Mouse (Mus musculus): ENCODE measurements around the gene Ddx19a. TPM values are rescaled to one million over a fixed set of nuclear protein-coding genes. Genes with fewer than 3 reads are reported as not detected.

Gene Ddx19a
- total and polyA plus RNA-seq, 3 experiments, result 23.1 to 107 (median 28.8) TPM

DNA sequence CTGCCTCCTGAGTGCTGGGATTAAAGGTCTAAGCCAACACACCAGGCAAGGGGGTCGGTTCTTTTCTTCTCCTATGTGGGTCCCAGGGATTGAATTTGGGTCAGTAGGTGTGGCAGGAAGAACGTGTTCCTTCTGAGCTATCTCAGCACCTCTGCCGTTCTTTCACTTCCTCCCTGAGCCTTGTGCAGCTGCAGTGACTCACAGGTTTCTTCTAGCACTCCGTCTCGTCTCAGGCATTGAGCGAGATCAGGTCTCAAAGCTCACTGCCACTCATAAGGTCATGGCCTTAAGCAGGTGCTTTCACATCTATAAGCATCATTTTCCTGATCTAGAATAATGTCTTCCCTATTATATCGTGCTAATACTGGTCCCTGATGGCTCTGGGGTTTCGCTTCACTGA is 42.8 kb downstream of the Ddx19a start (continued):
- TF ChIP-seq IRF4 (IDR thresholded peaks at IDR 0.05; ENCODE audit: low read depth, low read length) (peak; percentile 98), SIN3A (IDR thresholded peaks at IDR 0.05; ENCODE audit: low read length) (peak; percentile 90), ZNF384 (IDR thresholded peaks at IDR 0.05; ENCODE audit: low read depth, low read length) (no peak), RAD21 (IDR thresholded peaks at IDR 0.05; ENCODE audit: low read depth, low read length) (peak; percentile 27), ELF1 (IDR thresholded peaks at IDR 0.05; ENCODE audit: low read depth, low read length) (peak; percentile 46; the same call in 1 of the 2 replicates), CTCF (conservative IDR thresholded peaks at IDR 0.05 in 1 of 2, IDR thresholded peaks at IDR 0.05 in 1 of 2; ENCODE audit: low read depth in 2 of 2, low read length in 2 of 2) (no peak), TBP (conservative IDR thresholded peaks at IDR 0.05; ENCODE audit: low read depth, low read length) (peak; percentile 77), CHD1 (IDR thresholded peaks at IDR 0.05; ENCODE audit: low read depth, low read length) (peak; percentile 75; the same call in 1 of the 2 replicates), SMC3 (IDR thresholded peaks at IDR 0.05; ENCODE audit: low read depth, low read length) (peak; percentile 41)

DNA sequence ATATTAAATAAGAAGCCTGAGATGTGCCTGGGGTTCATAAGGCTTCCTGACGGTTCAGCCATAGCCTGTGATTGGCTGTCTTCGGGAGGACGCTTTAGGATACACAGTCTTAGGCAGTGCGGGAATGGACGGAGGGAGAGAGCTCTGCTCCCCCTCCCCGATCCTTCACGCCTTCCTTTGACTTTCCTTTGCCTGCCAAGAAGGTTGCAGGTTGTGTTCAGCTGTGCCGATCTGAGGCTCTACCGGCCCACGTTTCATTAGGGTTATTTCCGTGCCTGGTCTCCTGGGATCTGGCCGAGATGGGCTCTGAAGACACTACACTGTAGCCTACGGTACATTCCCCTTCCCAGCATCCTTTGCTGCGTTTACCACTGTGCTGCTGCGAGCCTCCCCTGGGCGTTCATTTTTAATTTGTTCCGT is 47.5 kb downstream of the Ddx19a start:
- Histone ChIP-seq H3K36me3 (replicated peaks in 1 of 2; ENCODE audit: control insufficient read depth in 1 of 2, insufficient read depth in 1 of 2, low read length in 1 of 2) (peaks cover 18 to 56% of the 10 kb centered on the region in 2 experiments), H3K79me2 (replicated peaks; ENCODE audit: control insufficient read depth, extremely low read depth, insufficient read depth, poor library complexity, severe bottlenecking) (peaks cover 29% of the 10 kb centered on the region), H3K9me3 (replicated peaks; ENCODE audit: low read length) (peaks cover 2% of the 10 kb centered on the region), H3K27ac (ENCODE audit: insufficient read depth, low read depth) (peak overlapping the region; percentile 91), H3K4me1 (ENCODE audit: control insufficient read depth in 1 of 2, insufficient read depth in 2 of 2) (peaks cover 16 to 75% of the 10 kb centered on the region in 2 experiments), H3K4me2 (ENCODE audit: insufficient read depth, low read depth, poor library complexity, severe bottlenecking) (peak overlapping the region; percentile 70), H3K27me3 (replicated peaks) (no peaks in the 10 kb centered on the region), H3K9ac (ENCODE audit: insufficient read depth, low read depth) (peak overlapping the region; percentile 41), H3K4me3 (replicated peaks in 1 of 3; ENCODE audit: low read depth in 2 of 3, low read length in 2 of 3, poor library complexity in 1 of 3) (peak overlapping the region; percentile 31 to 44 (median 41))
- in situ Hi-C loops (cut with MboI; ENCODE audit: low pct_ligation_motif_present, low pct_unique_long_range_greater_than_20kb, low sequenced_read_pairs), result no loop called here
- dilution Hi-C loops (cut with MboI; ENCODE audit: extremely low pct_ligation_motif_present, extremely low pct_unique_long_range_greater_than_20kb, low sequenced_read_pairs), result no loop called here
- DNase-seq (ENCODE audit: extremely low read depth), result peak; percentile 94
- TF ChIP-seq BHLHE40 (IDR thresholded peaks at IDR 0.05; ENCODE audit: low read depth, low read length) (peak; percentile 87), PAX5 (IDR thresholded peaks at IDR 0.05; ENCODE audit: low read length) (no peak), IRF4 (IDR thresholded peaks at IDR 0.05; ENCODE audit: low read depth, low read length) (peak; percentile 77), RCOR1 (conservative IDR thresholded peaks at IDR 0.05; ENCODE audit: low read depth, low read length) (peak; percentile 82), NRF1 (IDR thresholded peaks at IDR 0.05; ENCODE audit: low read depth, low read length) (0 out of 2 replicates have a peak, but pooled peaks have one; percentile 25), ELF1 (IDR thresholded peaks at IDR 0.05; ENCODE audit: low read depth, low read length) (peak; percentile 61), NELFE (IDR thresholded peaks at IDR 0.05; ENCODE audit: low read depth, low read length) (no peak), MEF2A (IDR thresholded peaks at IDR 0.05; ENCODE audit: borderline replicate concordance, low read depth, low read length) (peak; percentile 95), SIN3A (IDR thresholded peaks at IDR 0.05; ENCODE audit: low read length) (peak; percentile 79), ETS1 (conservative IDR thresholded peaks at IDR 0.05; ENCODE audit: low read depth, low read length) (peak; percentile 89), ZC3H11A (IDR thresholded peaks at IDR 0.05; ENCODE audit: low read depth, low read length) (no peak), JUND (conservative IDR thresholded peaks at IDR 0.05; ENCODE audit: low read depth, low read length) (no peak), JUN (IDR thresholded peaks at IDR 0.05; ENCODE audit: insufficient read depth, low read depth, low read length) (no peak), MAZ (IDR thresholded peaks at IDR 0.05; ENCODE audit: low read depth, low read length) (peak; percentile 83; the same call in 1 of the 2 replicates), E2F4 (IDR thresholded peaks at IDR 0.05; ENCODE audit: insufficient replicate concordance, low read depth, low read length) (no peak), EP300 (IDR thresholded peaks at IDR 0.05; ENCODE audit: low read length) (peak; percentile 82), RAD21 (IDR thresholded peaks at IDR 0.05; ENCODE audit: low read depth, low read length) (no peak; the same call in 1 of the 2 replicates), UBTF (IDR thresholded peaks at IDR 0.05; ENCODE audit: low read depth, low read length) (no peak), MXI1 (IDR thresholded peaks at IDR 0.05; ENCODE audit: low read depth, low read length) (peak; percentile 66), TCF12 (IDR thresholded peaks at IDR 0.05; ENCODE audit: low read depth, low read length) (peak; percentile 88), MAFK (IDR thresholded peaks at IDR 0.05; ENCODE audit: insufficient replicate concordance, low read length) (0 out of 2 replicates have a peak, but pooled peaks have one; percentile 21), MYC (IDR thresholded peaks at IDR 0.05; ENCODE audit: low read depth, low read length) (peak; percentile 75; the same call in 1 of the 2 replicates), ZKSCAN1 (IDR thresholded peaks at IDR 0.05; ENCODE audit: borderline replicate concordance, low read depth, low read length) (no peak), KAT2A (IDR thresholded peaks at IDR 0.05; ENCODE audit: insufficient replicate concordance, low read length) (0 out of 2 replicates have a peak, but pooled peaks have one; percentile 58), TBP (conservative IDR thresholded peaks at IDR 0.05; ENCODE audit: low read depth, low read length) (peak; percentile 77; the same call in 1 of the 2 replicates), POLR2A (IDR thresholded peaks at IDR 0.05; ENCODE audit: low read depth, low read length) (peak; percentile 68), CTCF (conservative IDR thresholded peaks at IDR 0.05 in 1 of 2, IDR thresholded peaks at IDR 0.05 in 1 of 2; ENCODE audit: low read depth in 2 of 2, low read length in 2 of 2) (no peak), CHD1 (IDR thresholded peaks at IDR 0.05; ENCODE audit: low read depth, low read length) (no peak), MAX (IDR thresholded peaks at IDR 0.05; ENCODE audit: low read length) (peak; percentile 84), GABPA (IDR thresholded peaks at IDR 0.05; ENCODE audit: insufficient replicate concordance, low read depth, low read length) (no peak), SMC3 (IDR thresholded peaks at IDR 0.05; ENCODE audit: low read depth, low read length) (peak; percentile 10; the same call in 1 of the 2 replicates), ZMIZ1 (IDR thresholded peaks at IDR 0.05; ENCODE audit: low read depth, low read length) (peak; percentile 25; the same call in 1 of the 2 replicates), USF1 (IDR thresholded peaks at IDR 0.05; ENCODE audit: low read depth, low read length) (no peak), POLR2AphosphoS2 (IDR thresholded peaks at IDR 0.05; ENCODE audit: low read depth, low read length) (no peak)

Data from CH12.LX (cell line).